Mouse (Mus musculus) CH12.LX (cell line): ENCODE measurements around the gene Mpzl1.

Experiments
- CTCF ChIP-seq, 2 experiments: IDR thresholded peaks in 1 of 2; conservative IDR thresholded peaks in 1 of 2; 2 replicates each; pipeline ENCODE4 v1.5.1; 2011 to 2012; ENCODE audit warnings: low read depth in 2 of 2, low read length in 2 of 2, improper control_type of control experiment in 1 of 2, inconsistent platforms in 1 of 2, mild to moderate bottlenecking in 1 of 2, moderate library complexity in 1 of 2
- EP300 ChIP-seq: IDR thresholded peaks from 2 replicates; pipeline ENCODE4 v1.6.1; 2011; ENCODE audit warnings: low read length, improper control_type of control experiment
- KAT2A ChIP-seq: IDR thresholded peaks from 2 replicates; pipeline ENCODE4 v1.6.1; 2012; ENCODE audit warnings: low read length, improper control_type of control experiment, inconsistent platforms; ENCODE audit not compliant: insufficient replicate concordance
- MAZ ChIP-seq: IDR thresholded peaks from 2 replicates; pipeline ENCODE4 v1.6.1; 2012; ENCODE audit warnings: low read depth, mild to moderate bottlenecking, inconsistent platforms, low read length, improper control_type of control experiment, moderate library complexity
- MYC ChIP-seq: IDR thresholded peaks from 2 replicates; pipeline ENCODE4 v1.6.1; 2011; ENCODE audit warnings: low read depth, mild to moderate bottlenecking, improper control_type of control experiment, low read length
- NRF1 ChIP-seq: IDR thresholded peaks from 2 replicates; pipeline ENCODE4 v1.6.1; 2014; ENCODE audit warnings: low read depth, mild to moderate bottlenecking, inconsistent platforms, low read length, improper control_type of control experiment, moderate library complexity
- POLR2A ChIP-seq: IDR thresholded peaks from 2 replicates; pipeline ENCODE4 v1.6.1; 2011; ENCODE audit warnings: low read depth, mild to moderate bottlenecking, improper control_type of control experiment, low read length
- RAD21 ChIP-seq: IDR thresholded peaks from 2 replicates; pipeline ENCODE4 v1.6.1; 2011; ENCODE audit warnings: low read depth, mild to moderate bottlenecking, low read length, improper control_type of control experiment, moderate library complexity
- SMC3 ChIP-seq: IDR thresholded peaks from 2 replicates; pipeline ENCODE4 v1.6.1; 2011; ENCODE audit warnings: low read depth, low read length, improper control_type of control experiment
- USF1 ChIP-seq: IDR thresholded peaks from 2 replicates; pipeline ENCODE4 v1.6.1; 2014; ENCODE audit warnings: low read depth, mild to moderate bottlenecking, inconsistent platforms, low read length, improper control_type of control experiment
- USF2 ChIP-seq: conservative IDR thresholded peaks from 2 replicates; pipeline ENCODE4 v1.6.1; 2011; ENCODE audit warnings: low read depth, low read length, improper control_type of control experiment
- ZMIZ1 ChIP-seq: IDR thresholded peaks from 2 replicates; pipeline ENCODE4 v1.6.1; 2012; ENCODE audit warnings: low read depth, mild to moderate bottlenecking, inconsistent platforms, low read length, improper control_type of control experiment
- ZNF384 ChIP-seq: IDR thresholded peaks from 2 replicates; pipeline ENCODE4 v1.6.1; 2012; ENCODE audit warnings: low read depth, low read length, improper control_type of control experiment, inconsistent platforms

GRCm38 (mm10) chr1:165585389-165586104 is 48.8 kb downstream of the Mpzl1 start:
- no peak for TF ChIP-seq ZNF384
- TF ChIP-seq USF2 = no peak
- TF ChIP-seq RAD21 = no peak
- no peak for TF ChIP-seq CTCF (conservative IDR thresholded peaks at IDR 0.05 in 1 of 2, IDR thresholded peaks at IDR 0.05 in 1 of 2; ENCODE audit: low read depth in 2 of 2, low read length in 2 of 2)
- no peak for TF ChIP-seq NRF1
- TF ChIP-seq MYC = no peak
- TF ChIP-seq KAT2A = no peak
- no peak for TF ChIP-seq USF1
- no peak for TF ChIP-seq POLR2A
- TF ChIP-seq MAZ = no peak
- TF ChIP-seq SMC3 = no peak
- TF ChIP-seq ZMIZ1 = no peak
- TF ChIP-seq EP300 = no peak
